Mouse (Mus musculus) midbrain, embryonic 14.5 days (tissue): Measurements from ENCODE around the gene Swt1. TPM values are rescaled to one million over a fixed set of nuclear protein-coding genes. Genes with fewer than 3 reads are reported as not detected.
"Not testable (repeated sequence)": the region's sequence is repeated elsewhere in the genome, so short reads cannot be mapped to it uniquely, and the experiment has no call there.

Source experiments
- ATAC-seq: fragments of 200-750 bp; cut with Nextera tagmentation; 2 replicates; pipeline ENCODE4 v1.8.0; 2017; ENCODE audit warnings: moderate number of reproducible peaks, moderate library complexity; ENCODE audit not compliant: low FRiP score, low TSS enrichment
- DNase-seq: peaks from one replicate; pipeline ENCODE4 v3.0.0-alpha.2; 2015
- H3K27ac ChIP-seq: fragments of 300-500 bp; sonication (generic); replicated peaks from 2 replicates; pipeline ENCODE4 v1.5.1; 2014; ENCODE audit warnings: mild to moderate bottlenecking, low read depth, low read length, moderate library complexity
- H3K27me3 ChIP-seq: fragments of 300-500 bp; sonication (generic); 2 replicates; pipeline ENCODE4 v1.6.1; 2014; ENCODE audit warnings: low read length, control low read depth, mixed read lengths; ENCODE audit not compliant: control insufficient read depth, insufficient read depth
- H3K36me3 ChIP-seq: fragments of 300-500 bp; sonication (generic); 2 replicates; pipeline ENCODE4 v1.6.1; 2014; ENCODE audit warnings: low read length, control low read depth; ENCODE audit not compliant: control insufficient read depth, insufficient read depth
- H3K4me1 ChIP-seq: fragments of 300-500 bp; sonication (generic); 2 replicates; pipeline ENCODE4 v1.6.1; 2014; ENCODE audit warnings: mild to moderate bottlenecking, antibody characterized with exemption, low read length, control low read depth; ENCODE audit not compliant: control insufficient read depth, insufficient read depth
- H3K4me2 ChIP-seq: fragments of 300-500 bp; sonication (generic); 2 replicates; pipeline ENCODE4 v1.6.1; 2014; ENCODE audit warnings: mild to moderate bottlenecking, low read length, moderate library complexity
- H3K4me3 ChIP-seq: fragments of 300-500 bp; sonication (generic); replicated peaks from 2 replicates; pipeline ENCODE4 v1.5.1; 2014; ENCODE audit warnings: low read depth, low read length
- H3K9ac ChIP-seq: fragments of 300-500 bp; sonication (generic); replicated peaks from 2 replicates; pipeline ENCODE4 v1.6.1; 2014; ENCODE audit warnings: mild to moderate bottlenecking, low read length, moderate library complexity
- H3K9me3 ChIP-seq: fragments of 300-500 bp; sonication (generic); 2 replicates; pipeline ENCODE4 v1.6.1; 2016; ENCODE audit warnings: low read length, control low read depth, mixed read lengths; ENCODE audit not compliant: control insufficient read depth
- WGBS: fragments of 180-500 bp; shearing (Covaris S2); extraction: QIAGEN DNeasy Blood & Tissue Kit; methylation state at CpG from one replicate; pipeline ENCODE4 v1.1.7; 2014; 5-methylcytosine and 5-hydroxymethylcytosine counted together
- polyA plus RNA-seq: library from polyadenylated mRNA; unstranded; fragments of >200 nt; fragmentation: Nextera tagmentation; extraction: Ambion mirVana; gene quantifications from 2 replicates; pipeline ENCODE4 v1.2.1, GENCODE M21; 2014

The Swt1 gene
- polyA plus RNA-seq, 1 experiment from 2014 or later, result 19.9 TPM

- H3K4me2 ChIP-seq, result no peak overlapping the region
- peaks cover 82% of the 10 kb centered on the region for H3K36me3 ChIP-seq
- H3K27ac ChIP-seq, result no peak overlapping the region
- H3K4me1 ChIP-seq, result 0 out of 2 replicates have a peak, but pooled peaks cover 6% of the 10 kb centered on the region
- DNase-seq (peak; percentile 54), ATAC-seq (no peak)
- H3K9ac ChIP-seq, result no peak overlapping the region
- no peaks in the 10 kb centered on the region for H3K9me3 ChIP-seq
- no peak overlapping the region for H3K4me3 ChIP-seq
- no peaks in the 10 kb centered on the region for H3K27me3 ChIP-seq
- WGBS, result 93% methylated on average over 2 of the region's 2 CpGs
Measured at GRCm38 (mm10) chr1:151352911-151353310, 75.3 kb downstream of the Swt1 start.

- WGBS, result 76% methylated on average over 4 of the region's 4 CpGs
- not testable (repeated sequence) for H3K27me3 ChIP-seq, ATAC-seq, H3K4me3 ChIP-seq, H3K9ac ChIP-seq, DNase-seq, H3K4me2 ChIP-seq, H3K27ac ChIP-seq, H3K9me3 ChIP-seq
- peaks cover 38% of the 10 kb centered on the region for H3K36me3 ChIP-seq
- peaks cover 25% of the 10 kb centered on the region for H3K4me1 ChIP-seq
Measured at GRCm38 (mm10) chr1:151348293-151348692, 80.0 kb downstream of the Swt1 start.

- Histone ChIP-seq H3K36me3 (peaks cover 22% of the 10 kb centered on the region), H3K4me1 (peaks cover 32% of the 10 kb centered on the region), H3K9ac (no peak overlapping the region), H3K4me2 (peak overlapping the region; percentile 66), H3K27me3 (no peaks in the 10 kb centered on the region), H3K27ac (no peak overlapping the region), H3K9me3 (no peaks in the 10 kb centered on the region), H3K4me3 (peak overlapping the region; percentile 90)
- 34% methylated on average over 6 of the region's 6 CpGs for whole genome bisulfite sequencing
- ATAC-seq (no peak), DNase-seq (no peak)
Measured at GRCm38 (mm10) chr1:151346681-151347127, 81.6 kb downstream of the Swt1 start.

- DNase-seq (no peak), ATAC-seq (no peak)
- no peaks in the 10 kb centered on the region for H3K9me3 ChIP-seq
- H3K36me3 ChIP-seq, result peaks cover 14% of the 10 kb centered on the region
- H3K4me3 ChIP-seq, result peak overlapping the region; percentile 90
- peaks cover 32% of the 10 kb centered on the region for H3K4me1 ChIP-seq
- no peak overlapping the region for H3K27ac ChIP-seq
- H3K4me2 ChIP-seq, result peak overlapping the region; percentile 66
- no peaks in the 10 kb centered on the region for H3K27me3 ChIP-seq
- peak overlapping the region; percentile 95 for H3K9ac ChIP-seq
Measured at GRCm38 (mm10) chr1:151345863-151346195, 82.4 kb downstream of the Swt1 start.

- H3K27ac ChIP-seq, result peak overlapping the region; percentile 97
- no peaks in the 10 kb centered on the region for H3K9me3 ChIP-seq
- ATAC-seq (peak; percentile 87), DNase-seq (peak; percentile 97)
- peak overlapping the region; percentile 66 for H3K4me2 ChIP-seq
- no peaks in the 10 kb centered on the region for H3K27me3 ChIP-seq
- whole genome bisulfite sequencing, result under 1% methylated on average over 54 of the region's 55 CpGs
- H3K4me3 ChIP-seq, result peak overlapping the region; percentile 90
- H3K9ac ChIP-seq, result peak overlapping the region; percentile 95
- peaks cover 9% of the 10 kb centered on the region for H3K36me3 ChIP-seq
- H3K4me1 ChIP-seq, result peaks cover 32% of the 10 kb centered on the region
Measured at GRCm38 (mm10) chr1:151345109-151345862, 83.0 kb downstream of the Swt1 start.

GRCm38 (mm10) chr1:151344283-151345108 lies 83.8 kb downstream of the Swt1 start, which contains the start of gene Ivns1abp:
TSS of gene Ivns1abp (plus strand) at chr1:151344477.
- Histone ChIP-seq H3K4me2 (peak within 1 kb of the TSS; percentile 66), H3K4me3 (peak within 1 kb of the TSS; percentile 90), H3K4me1 (peaks cover 32% of the 10 kb centered on the region), H3K9ac (peak within 1 kb of the TSS; percentile 95), H3K9me3 (no peaks in the 10 kb centered on the region), H3K27me3 (no peaks in the 10 kb centered on the region), H3K27ac (peak within 1 kb of the TSS; percentile 97), H3K36me3 (peaks cover 2% of the 10 kb centered on the region)
- whole genome bisulfite sequencing, result under 1% methylated on average over 104 of the region's 104 CpGs
- ATAC-seq (peak; percentile 96), DNase-seq (peak; percentile 99)

- Histone ChIP-seq H3K36me3 (no peaks in the 10 kb centered on the region), H3K27me3 (no peaks in the 10 kb centered on the region), H3K4me3 (peak overlapping the region; percentile 90), H3K27ac (peak overlapping the region; percentile 97), H3K4me1 (peaks cover 30% of the 10 kb centered on the region), H3K9ac (peak overlapping the region; percentile 95), H3K9me3 (no peaks in the 10 kb centered on the region), H3K4me2 (peak overlapping the region; percentile 66)
- ATAC-seq (no peak; the same call in 1 of the 2 replicates), DNase-seq (peak; percentile 30)
- under 1% methylated on average over 17 of the region's 17 CpGs for WGBS
Measured at GRCm38 (mm10) chr1:151343571-151344282, 84.5 kb downstream of the Swt1 start.

- Histone ChIP-seq H3K4me3 (0 out of 2 replicates have a peak overlapping the region, but pooled peaks have one; percentile 3), H3K4me1 (peaks cover 25% of the 10 kb centered on the region), H3K4me2 (peak overlapping the region; percentile 66), H3K36me3 (no peaks in the 10 kb centered on the region), H3K9me3 (no peaks in the 10 kb centered on the region), H3K9ac (0 out of 2 replicates have a peak overlapping the region, but pooled peaks have one; percentile 12), H3K27ac (no peak overlapping the region), H3K27me3 (no peaks in the 10 kb centered on the region)
- ATAC-seq (no peak), DNase-seq (peak; percentile 21)
- WGBS, result 34% methylated on average over 6 of the region's 6 CpGs
Measured at GRCm38 (mm10) chr1:151342968-151343367, 85.3 kb downstream of the Swt1 start.
